Mouse (Mus musculus): Measurements from ENCODE around the gene Col15a1.

- TF ChIP-seq POLR2A (IDR thresholded peaks at IDR 0.05; ENCODE audit: low read depth, low read length) (no peak), CTCF (IDR thresholded peaks at IDR 0.05; ENCODE audit: borderline replicate concordance, insufficient read depth, low read length) (no peak)
Measured at GRCm38 (mm10) chr4:47274911-47275310, 67.0 kb downstream of the Col15a1 start.
